Mouse (Mus musculus): Measurements from ENCODE around the gene Zfp296.

- TF ChIP-seq CTCF (IDR thresholded peaks at IDR 0.05; ENCODE audit: low read depth, low read length): no peak
- TF ChIP-seq POLR2A (IDR thresholded peaks at IDR 0.05; ENCODE audit: extremely low read depth, insufficient read depth, low read length): no peak
These were observed 46.3 kb downstream of the Zfp296 start for GRCm38 (mm10) chr7:19623433-19623832.

Data from liver, adult 2 months (tissue).